Mouse (Mus musculus): ENCODE results near the gene Gemin4. TPM values are rescaled to one million over a fixed set of nuclear protein-coding genes. Genes with fewer than 3 reads are reported as not detected.
A peak's percentile ranks its signal among the peaks of the same experiment; 100 is the strongest.
"Not testable (repeated sequence)": the region's sequence is repeated elsewhere in the genome, so short reads cannot be mapped to it uniquely, and the experiment has no call there.

Gemin4 gene
- polyA plus RNA-seq, 1 experiment from 2014 or later: 7.5 TPM

GRCm38 (mm10) chr11:76224631-76225030 is 7.2 kb upstream of the Gemin4 start:
- ATAC-seq: no peak
- H3K36me3 ChIP-seq (ENCODE audit: control insufficient read depth, insufficient read depth): peaks cover 34% of the 10 kb centered on the region
- H3K27me3 ChIP-seq (replicated peaks; ENCODE audit: control insufficient read depth, insufficient read depth, low read length): no peaks in the 10 kb centered on the region
- no peak overlapping the region for H3K9ac ChIP-seq (ENCODE audit: low read depth, low read length)
- no peak overlapping the region for H3K27ac ChIP-seq (ENCODE audit: low read depth, low read length)
- no peak overlapping the region for H3K4me3 ChIP-seq (ENCODE audit: low read depth, low read length)
- no peaks in the 10 kb centered on the region for H3K9me3 ChIP-seq (ENCODE audit: control insufficient read depth)
- 93% methylated on average over 5 of the region's 5 CpGs for WGBS
- no peaks in the 10 kb centered on the region for H3K4me1 ChIP-seq (replicated peaks; ENCODE audit: control insufficient read depth, insufficient read depth, low read length)
- no peak overlapping the region for H3K4me2 ChIP-seq (replicated peaks; ENCODE audit: low read depth)
- TF ChIP-seq CTCF (IDR thresholded peaks at IDR 0.05; ENCODE audit: low read depth): no peak

- H3K27ac ChIP-seq (ENCODE audit: low read depth, low read length): peak overlapping the region; percentile 65
- no peaks in the 10 kb centered on the region for H3K27me3 ChIP-seq (replicated peaks; ENCODE audit: control insufficient read depth, insufficient read depth, low read length)
- 1% methylated on average over 33 of the region's 33 CpGs for WGBS
- peak overlapping the region; percentile 77 for H3K4me3 ChIP-seq (ENCODE audit: low read depth, low read length)
- ATAC-seq: peak; percentile 48
- H3K9me3 ChIP-seq (ENCODE audit: control insufficient read depth): no peaks in the 10 kb centered on the region
- peak overlapping the region; percentile 96 for H3K4me2 ChIP-seq (replicated peaks; ENCODE audit: low read depth)
- peaks cover 36% of the 10 kb centered on the region for H3K36me3 ChIP-seq (ENCODE audit: control insufficient read depth, insufficient read depth)
- TF ChIP-seq CTCF (IDR thresholded peaks at IDR 0.05; ENCODE audit: low read depth): no peak
- H3K9ac ChIP-seq (ENCODE audit: low read depth, low read length): peak overlapping the region; percentile 69
- H3K4me1 ChIP-seq (replicated peaks; ENCODE audit: control insufficient read depth, insufficient read depth, low read length): no peaks in the 10 kb centered on the region
These were observed 629 bp downstream of the Gemin4 start for GRCm38 (mm10) chr11:76216681-76217389.

DNA sequence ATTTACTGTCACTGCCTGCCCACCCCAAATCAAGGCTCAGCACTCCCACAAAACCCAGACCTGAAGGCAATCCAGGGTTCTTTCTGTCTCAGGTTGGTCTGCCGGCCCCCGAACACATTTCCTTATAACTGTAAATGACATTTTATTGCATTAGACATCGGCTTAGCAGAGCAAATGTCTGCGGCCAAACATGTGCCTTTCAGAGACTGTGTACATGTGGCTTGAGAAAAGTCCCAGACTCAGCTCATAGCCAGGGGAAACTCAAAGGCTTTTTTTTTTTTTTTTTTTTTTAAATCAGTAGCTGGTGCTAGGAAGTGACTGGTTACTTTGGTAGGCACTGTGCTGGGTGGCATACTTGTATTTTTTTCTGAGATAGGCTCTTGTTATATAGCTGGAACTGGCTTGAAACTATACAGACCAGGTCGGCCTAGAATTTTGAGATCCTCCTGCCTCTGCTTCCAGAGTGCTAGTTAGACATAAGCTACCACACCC is 1.4 kb downstream of the Gemin4 start:
- TF ChIP-seq CTCF (IDR thresholded peaks at IDR 0.05; ENCODE audit: low read depth): no peak
- no peaks in the 10 kb centered on the region for H3K27me3 ChIP-seq (replicated peaks; ENCODE audit: control insufficient read depth, insufficient read depth, low read length)
- H3K4me1 ChIP-seq (replicated peaks; ENCODE audit: control insufficient read depth, insufficient read depth, low read length): no peaks in the 10 kb centered on the region
- H3K9me3 ChIP-seq (ENCODE audit: control insufficient read depth): no peaks in the 10 kb centered on the region
- H3K4me3 ChIP-seq (ENCODE audit: low read depth, low read length): peak overlapping the region; percentile 77; the same call in 1 of the 2 replicates
- H3K36me3 ChIP-seq (ENCODE audit: control insufficient read depth, insufficient read depth): peaks cover 31% of the 10 kb centered on the region
- H3K9ac ChIP-seq (ENCODE audit: low read depth, low read length): no peak overlapping the region
- WGBS: 61% methylated on average over 5 of the region's 5 CpGs
- ATAC-seq: no peak
- peak overlapping the region; percentile 65; the same call in 1 of the 2 replicates for H3K27ac ChIP-seq (ENCODE audit: low read depth, low read length)
- peak overlapping the region; percentile 96; the same call in 1 of the 2 replicates for H3K4me2 ChIP-seq (replicated peaks; ENCODE audit: low read depth)

DNA sequence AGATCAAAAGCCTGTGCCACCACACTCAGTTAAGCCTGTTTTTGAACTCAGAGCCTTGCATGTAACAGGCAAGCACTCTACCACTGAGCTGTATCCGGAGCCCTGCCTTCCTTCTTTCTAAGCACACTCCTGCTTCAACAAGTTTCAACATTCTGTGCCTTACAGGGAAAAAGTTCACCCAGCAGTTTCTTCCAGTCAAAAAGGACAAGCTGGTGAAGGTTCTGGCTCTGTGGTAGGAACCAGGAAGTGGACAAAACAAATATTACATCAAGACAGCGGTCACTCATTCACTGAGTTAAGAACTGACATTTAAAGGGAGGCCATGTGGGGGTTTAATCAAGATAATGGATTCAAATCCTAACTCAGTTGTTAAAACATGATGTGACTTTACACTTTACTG is 2.5 kb downstream of the Gemin4 start:
- Histone ChIP-seq H3K36me3 (ENCODE audit: control insufficient read depth, insufficient read depth) (peaks cover 24% of the 10 kb centered on the region), H3K27me3 (replicated peaks; ENCODE audit: control insufficient read depth, insufficient read depth, low read length) (no peaks in the 10 kb centered on the region), H3K4me1 (replicated peaks; ENCODE audit: control insufficient read depth, insufficient read depth, low read length) (no peaks in the 10 kb centered on the region), H3K9me3 (ENCODE audit: control insufficient read depth) (no peaks in the 10 kb centered on the region), H3K4me3 (ENCODE audit: low read depth, low read length) (no peak overlapping the region), H3K9ac (ENCODE audit: low read depth, low read length) (no peak overlapping the region), H3K27ac (ENCODE audit: low read depth, low read length) (no peak overlapping the region), H3K4me2 (replicated peaks; ENCODE audit: low read depth) (no peak overlapping the region)
- TF ChIP-seq CTCF (IDR thresholded peaks at IDR 0.05; ENCODE audit: low read depth): no peak
- WGBS: 55% methylated on average over 2 of the region's 2 CpGs
- ATAC-seq: no peak

- no peaks in the 10 kb centered on the region for H3K4me1 ChIP-seq (replicated peaks; ENCODE audit: control insufficient read depth, insufficient read depth, low read length)
- H3K4me3 ChIP-seq (ENCODE audit: low read depth, low read length): no peak overlapping the region
- TF ChIP-seq CTCF (IDR thresholded peaks at IDR 0.05; ENCODE audit: low read depth): no peak
- 85% methylated on average over 5 of the region's 5 CpGs for WGBS
- no peak overlapping the region for H3K27ac ChIP-seq (ENCODE audit: low read depth, low read length)
- no peak overlapping the region for H3K4me2 ChIP-seq (replicated peaks; ENCODE audit: low read depth)
- no peak for ATAC-seq
- peaks cover 24% of the 10 kb centered on the region for H3K36me3 ChIP-seq (ENCODE audit: control insufficient read depth, insufficient read depth)
- H3K9ac ChIP-seq (ENCODE audit: low read depth, low read length): no peak overlapping the region
- no peaks in the 10 kb centered on the region for H3K27me3 ChIP-seq (replicated peaks; ENCODE audit: control insufficient read depth, insufficient read depth, low read length)
- no peaks in the 10 kb centered on the region for H3K9me3 ChIP-seq (ENCODE audit: control insufficient read depth)
These were observed 3.6 kb downstream of the Gemin4 start for GRCm38 (mm10) chr11:76213841-76214240.

DNA sequence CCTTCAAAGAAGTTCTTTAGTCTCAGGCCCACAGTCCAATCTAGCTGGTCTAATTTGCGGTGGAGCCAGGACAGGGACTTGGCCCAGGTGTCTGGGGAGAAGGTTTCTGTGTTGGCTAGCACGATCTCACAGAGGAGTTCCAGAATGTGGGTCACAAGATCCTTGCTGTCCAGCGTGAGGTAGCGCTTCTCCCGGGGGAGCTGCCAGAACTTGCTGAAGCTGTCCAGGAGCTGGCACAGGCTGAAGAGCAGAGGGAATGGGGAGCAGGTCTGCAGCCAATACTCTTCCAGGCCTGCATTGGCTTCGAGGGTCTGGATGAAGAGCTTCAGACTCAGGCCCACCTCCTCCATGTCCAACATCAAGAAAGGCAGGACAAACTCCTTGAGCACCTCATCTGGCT is 5.9 kb downstream of the Gemin4 start:
- H3K4me1 ChIP-seq (replicated peaks; ENCODE audit: control insufficient read depth, insufficient read depth, low read length); H3K27me3 ChIP-seq (replicated peaks; ENCODE audit: control insufficient read depth, insufficient read depth, low read length); H3K4me2 ChIP-seq (replicated peaks; ENCODE audit: low read depth); H3K27ac ChIP-seq (ENCODE audit: low read depth, low read length); H3K9ac ChIP-seq (ENCODE audit: low read depth, low read length); ATAC-seq; H3K9me3 ChIP-seq (ENCODE audit: control insufficient read depth); H3K4me3 ChIP-seq (ENCODE audit: low read depth, low read length): not testable (repeated sequence)
- peaks cover 44% of the 10 kb centered on the region for H3K36me3 ChIP-seq (ENCODE audit: control insufficient read depth, insufficient read depth)
- WGBS: 100% methylated on average over 2 of the region's 6 CpGs

Data from intestine, postnatal 0 days (tissue).